Mouse (Mus musculus) hindbrain, embryonic 11.5 days (tissue): ENCODE data around the gene Mfn2. TPM values are rescaled to one million over a fixed set of nuclear protein-coding genes. Genes with fewer than 3 reads are reported as not detected.

Experiments
- ATAC-seq: fragments of 200-750 bp; cut with Nextera tagmentation; 2 replicates; pipeline ENCODE4 v1.8.0; 2017; ENCODE audit warnings: mild to moderate bottlenecking, moderate TSS enrichment, moderate library complexity; ENCODE audit not compliant: low FRiP score
- DNase-seq: peaks from one replicate; pipeline ENCODE4 v3.0.0-alpha.2; 2015; ENCODE audit warnings: low spot score
- H3K27ac ChIP-seq: fragments of 300-500 bp; sonication (generic); 2 replicates; pipeline ENCODE4 v1.5.1; 2014; ENCODE audit warnings: mild to moderate bottlenecking, low read depth, low read length
- H3K27me3 ChIP-seq: fragments of 300-500 bp; sonication (generic); 2 replicates; pipeline ENCODE4 v1.6.1; 2014; ENCODE audit warnings: mild to moderate bottlenecking, low read length, moderate library complexity, mixed read lengths; ENCODE audit not compliant: control insufficient read depth, insufficient read depth
- H3K36me3 ChIP-seq: fragments of 300-500 bp; sonication (generic); 2 replicates; pipeline ENCODE4 v1.6.1; 2014; ENCODE audit warnings: mild to moderate bottlenecking, low read length, moderate library complexity, mixed read lengths; ENCODE audit not compliant: control insufficient read depth, insufficient read depth
- H3K4me1 ChIP-seq: fragments of 300-500 bp; sonication (generic); replicated peaks from 2 replicates; pipeline ENCODE4 v1.6.1; 2014; ENCODE audit warnings: low read length, mixed read lengths; ENCODE audit not compliant: control insufficient read depth, insufficient read depth
- H3K4me2 ChIP-seq: fragments of 300-500 bp; sonication (generic); replicated peaks from 2 replicates; pipeline ENCODE4 v1.6.1; 2014; ENCODE audit warnings: mild to moderate bottlenecking, low read depth, low read length
- H3K4me3 ChIP-seq: fragments of 300-500 bp; sonication (generic); 2 replicates; pipeline ENCODE4 v1.5.1; 2014; ENCODE audit warnings: low read depth, low read length
- H3K9ac ChIP-seq: fragments of 300-500 bp; sonication (generic); 2 replicates; pipeline ENCODE4 v1.6.1; 2014; ENCODE audit warnings: low read depth, low read length
- H3K9me3 ChIP-seq: fragments of 300-500 bp; sonication (generic); 2 replicates; pipeline ENCODE4 v1.6.1; 2016; ENCODE audit warnings: low read length; ENCODE audit not compliant: control insufficient read depth
- WGBS: fragments of 180-500 bp; shearing (Covaris S2); extraction: QIAGEN DNeasy Blood & Tissue Kit; methylation state at CpG from one replicate; pipeline ENCODE4 v1.1.7; 2014; 5-methylcytosine and 5-hydroxymethylcytosine counted together
- polyA plus RNA-seq: library from polyadenylated mRNA; unstranded; fragments of >200 nt; fragmentation: Nextera tagmentation; extraction: Ambion mirVana; gene quantifications from 2 replicates; pipeline ENCODE4 v1.2.1, GENCODE M21; 2014

Gene Mfn2
- polyA plus RNA-seq: 33.2 and 39.0 TPM in 2 replicates

DNA sequence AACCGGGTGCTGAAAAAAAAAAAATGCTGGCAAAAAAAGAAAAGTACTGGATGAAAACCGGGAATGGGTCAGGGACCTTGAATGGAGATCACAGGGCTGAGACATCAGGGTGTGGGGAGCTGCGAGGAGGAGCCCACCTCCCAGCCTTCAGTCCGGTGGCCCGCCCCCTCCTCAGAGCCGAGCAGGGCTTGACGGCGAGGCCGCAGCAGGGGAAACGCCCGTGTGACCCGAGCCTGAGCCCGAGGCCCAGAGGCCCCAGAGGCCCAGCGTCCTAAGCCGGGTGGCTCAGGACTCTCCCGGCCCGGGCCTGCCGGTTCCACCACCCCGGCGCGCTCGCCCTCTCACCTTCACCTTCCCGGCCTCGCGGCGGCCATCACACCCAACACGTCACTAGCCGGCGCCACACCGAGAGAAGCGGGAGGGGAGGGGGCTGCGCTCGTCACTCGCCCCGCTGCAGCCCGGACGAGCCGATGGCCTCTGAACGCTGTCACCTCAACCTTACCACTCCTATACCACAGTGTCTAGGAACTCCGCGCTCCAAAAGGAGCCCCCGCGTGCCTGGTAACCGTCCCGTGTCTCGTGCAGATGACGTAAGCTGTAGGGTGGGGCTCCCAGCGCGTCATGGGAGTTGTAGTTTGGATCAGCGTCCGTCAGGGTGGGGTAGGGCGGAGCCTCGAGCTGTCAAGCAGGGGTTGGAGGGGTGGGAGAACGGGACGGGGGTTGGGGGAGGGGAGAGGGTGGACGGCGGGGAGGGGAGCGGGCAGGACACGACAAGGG is at the start of gene Mfn2:
Gene Mfn2 (minus strand): TSS at position 392 of the 777 bp plus-strand sequence.
- whole genome bisulfite sequencing: under 1% methylated on average over 52 of the region's 59 CpGs
- Histone ChIP-seq H3K27me3 (no peaks in the 10 kb centered on the region), H3K36me3 (0 out of 2 replicates have a peak, but pooled peaks cover 3% of the 10 kb centered on the region), H3K27ac (peak within 1 kb of the TSS; percentile 79), H3K4me1 (peaks cover 3% of the 10 kb centered on the region; the same call in 1 of the 2 replicates), H3K9me3 (no peaks in the 10 kb centered on the region), H3K9ac (peak within 1 kb of the TSS; percentile 89), H3K4me2 (peak within 1 kb of the TSS; percentile 60), H3K4me3 (peak within 1 kb of the TSS; percentile 81)
- ATAC-seq (peak; percentile 97), DNase-seq (peak; percentile 93)

DNA sequence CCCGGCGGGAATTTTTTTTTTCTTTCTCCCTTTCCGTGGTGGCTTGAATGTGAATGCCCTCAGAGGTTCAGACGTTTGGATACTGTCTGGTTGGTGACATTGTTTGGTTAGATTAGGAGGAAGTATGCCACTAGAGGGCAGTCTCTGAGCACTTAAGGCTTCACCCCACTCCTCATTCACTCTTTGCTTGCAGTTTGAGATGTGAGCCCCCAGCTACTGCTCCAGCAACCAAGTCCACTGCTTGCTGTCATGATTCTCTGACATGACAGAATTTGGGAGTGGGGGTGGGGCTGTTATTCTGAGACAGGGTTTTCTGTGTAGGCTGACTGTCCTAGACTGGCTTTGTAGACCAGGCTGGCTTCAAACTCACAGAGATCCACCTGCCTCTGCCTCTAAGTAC is 49.1 kb upstream of the Mfn2 start:
- Histone ChIP-seq H3K4me1 (no peaks in the 10 kb centered on the region), H3K36me3 (no peaks in the 10 kb centered on the region), H3K4me3 (no peak overlapping the region), H3K4me2 (no peak overlapping the region), H3K27ac (no peak overlapping the region), H3K27me3 (no peaks in the 10 kb centered on the region), H3K9me3 (no peaks in the 10 kb centered on the region), H3K9ac (no peak overlapping the region)
- 13% methylated on average over 4 of the region's 4 CpGs for WGBS
- ATAC-seq: peak; percentile 49; the same call in 1 of the 2 replicates
- peak; percentile 70 for DNase-seq

DNA sequence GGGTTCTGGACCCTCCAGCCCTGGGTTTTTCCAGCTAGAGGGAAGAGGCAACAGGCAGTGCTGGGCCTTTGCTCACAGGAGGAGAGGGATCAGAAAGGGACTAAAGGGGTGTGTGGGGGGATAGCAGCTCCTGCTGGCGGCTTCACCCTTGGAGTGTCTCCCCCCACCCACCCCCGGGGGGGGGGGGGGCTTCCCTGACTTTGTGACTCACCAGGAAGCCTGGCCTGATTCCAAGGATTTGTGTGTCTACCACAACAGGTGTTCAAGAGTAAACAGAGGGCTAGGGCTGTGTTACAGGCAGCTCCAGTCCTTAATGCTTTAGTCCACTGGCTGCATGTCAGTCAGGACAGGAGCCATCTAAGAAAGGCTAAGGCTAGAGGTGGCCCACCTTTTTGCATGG is 43.0 kb upstream of the Mfn2 start:
- Histone ChIP-seq H3K27me3 (no peaks in the 10 kb centered on the region), H3K36me3 (0 out of 2 replicates have a peak, but pooled peaks cover 4% of the 10 kb centered on the region), H3K9ac (no peak overlapping the region), H3K4me2 (no peak overlapping the region), H3K27ac (no peak overlapping the region), H3K9me3 (no peaks in the 10 kb centered on the region), H3K4me3 (no peak overlapping the region), H3K4me1 (no peaks in the 10 kb centered on the region)
- 75% methylated on average over 2 of the region's 2 CpGs for WGBS
- ATAC-seq (no peak), DNase-seq (no peak)

DNA sequence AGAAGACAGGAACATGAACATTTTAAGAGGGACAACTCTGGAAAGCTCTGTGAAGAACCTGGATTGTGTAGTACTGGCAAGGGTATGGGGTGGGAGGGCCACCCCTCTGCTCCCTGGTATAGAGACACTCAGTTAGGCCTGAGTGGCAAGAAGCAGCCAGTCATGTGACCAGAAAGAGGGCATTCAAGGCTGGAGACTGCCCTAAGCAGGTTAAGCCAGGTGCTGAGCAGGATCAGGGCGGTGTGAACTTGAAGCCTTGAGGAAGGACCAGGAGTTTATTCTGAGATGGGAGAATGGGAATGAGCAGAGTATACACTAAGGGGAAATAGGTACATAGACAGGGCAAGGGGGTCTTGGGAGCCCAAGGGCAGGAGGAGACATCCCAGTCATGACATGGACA is 38.5 kb upstream of the Mfn2 start:
- ATAC-seq: no peak
- Histone ChIP-seq H3K9ac (no peak overlapping the region), H3K27me3 (no peaks in the 10 kb centered on the region), H3K4me2 (no peak overlapping the region), H3K4me3 (no peak overlapping the region), H3K4me1 (peaks cover 6% of the 10 kb centered on the region), H3K27ac (no peak overlapping the region), H3K9me3 (no peaks in the 10 kb centered on the region), H3K36me3 (0 out of 2 replicates have a peak, but pooled peaks cover 4% of the 10 kb centered on the region)
- DNase-seq: no peak
- 100% methylated on average over 1 of the region's 1 CpGs for WGBS

DNA sequence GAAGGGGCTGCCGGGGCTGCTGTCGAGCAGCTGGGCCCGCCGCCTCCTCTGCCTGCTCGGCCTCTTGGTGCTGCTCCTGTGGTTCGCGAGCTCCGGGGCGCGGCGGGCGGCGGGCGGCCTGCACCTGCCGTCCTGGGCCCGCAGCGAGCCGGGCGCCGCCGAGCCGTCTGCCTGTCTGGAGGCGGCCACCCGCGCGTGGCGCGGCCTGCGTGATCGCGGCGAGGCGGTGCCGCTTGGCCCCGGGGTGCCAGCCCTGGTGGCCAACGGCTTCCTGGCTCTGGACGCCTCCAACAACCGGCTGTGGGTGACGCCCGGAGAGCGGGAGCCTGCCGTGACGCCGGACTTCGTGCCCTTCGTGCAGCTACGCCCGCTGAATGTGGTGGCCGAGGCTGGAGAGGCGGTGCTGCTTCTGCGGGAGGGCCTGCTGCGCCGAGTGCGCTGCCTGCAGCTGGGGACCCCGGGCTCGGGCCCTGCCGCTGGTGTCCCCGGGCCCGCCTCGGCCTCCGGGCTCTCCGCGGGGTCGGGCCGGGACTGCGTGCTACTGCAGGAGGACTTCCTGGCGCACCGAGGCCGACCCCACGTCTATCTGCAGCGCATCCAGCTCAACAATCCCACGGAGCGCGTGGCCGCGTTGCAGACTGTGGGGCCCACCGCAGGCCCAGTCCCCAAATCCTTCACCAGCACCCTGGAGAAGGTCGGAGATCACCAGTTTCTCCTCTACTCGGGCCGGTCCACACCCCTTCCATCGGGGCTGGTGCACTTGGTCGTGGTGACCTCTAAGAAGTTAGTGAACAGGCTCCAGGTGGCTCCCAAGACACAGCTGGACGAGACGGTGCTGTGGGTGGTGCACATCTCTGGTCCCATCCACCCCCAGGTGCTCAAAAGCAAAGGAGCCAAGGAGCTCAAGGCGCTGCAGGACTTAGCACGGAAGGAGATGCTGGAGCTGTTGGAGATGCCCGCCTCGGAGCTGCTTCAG is 36.8 kb upstream of the Mfn2 start:
- Histone ChIP-seq H3K4me1 (peaks cover 6% of the 10 kb centered on the region), H3K36me3 (0 out of 2 replicates have a peak, but pooled peaks cover 4% of the 10 kb centered on the region), H3K27ac (no peak overlapping the region), H3K4me2 (peak overlapping the region; percentile 100), H3K4me3 (peak overlapping the region; percentile 94), H3K9me3 (no peaks in the 10 kb centered on the region), H3K27me3 (no peaks in the 10 kb centered on the region), H3K9ac (peak overlapping the region; percentile 82)
- 9% methylated on average over 66 of the region's 88 CpGs for WGBS
- ATAC-seq (peak; percentile 67), DNase-seq (peak; percentile 36)

DNA sequence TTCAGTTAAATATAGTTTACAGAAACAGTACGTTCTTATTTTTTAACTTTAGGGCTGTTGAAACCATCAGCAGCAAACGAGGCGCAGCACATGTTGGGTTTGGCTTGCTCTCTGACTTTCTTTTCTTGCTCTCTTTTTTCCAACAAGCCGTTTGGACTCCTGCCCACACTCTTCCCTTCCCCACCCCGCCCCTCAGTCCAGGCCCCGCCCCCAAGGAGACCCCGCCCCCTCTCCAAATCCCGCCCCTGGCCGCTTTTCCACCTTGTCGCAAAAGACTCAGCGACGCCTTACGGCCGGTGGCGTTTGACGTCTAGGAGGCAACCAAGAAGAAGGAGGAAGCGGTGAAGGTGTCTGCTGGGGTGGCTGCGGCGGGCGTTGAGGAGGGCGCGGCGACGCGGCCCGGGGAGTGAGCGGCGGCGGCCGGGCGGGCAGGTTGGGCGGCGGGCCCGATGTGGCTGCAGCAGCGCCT is 36.1 kb upstream of the Mfn2 start, which contains the start of gene 2510039O18Rik:
Gene 2510039O18Rik (plus strand): TSS at position 320 of the 469 bp plus-strand sequence.
- Histone ChIP-seq H3K4me3 (peak within 1 kb of the TSS; percentile 94), H3K27ac (peak within 1 kb of the TSS; percentile 36; the same call in 1 of the 2 replicates), H3K36me3 (0 out of 2 replicates have a peak, but pooled peaks cover 4% of the 10 kb centered on the region), H3K4me1 (peaks cover 6% of the 10 kb centered on the region), H3K9me3 (no peaks in the 10 kb centered on the region), H3K9ac (peak within 1 kb of the TSS; percentile 82), H3K27me3 (no peaks in the 10 kb centered on the region), H3K4me2 (peak within 1 kb of the TSS; percentile 100)
- WGBS: 4% methylated on average over 22 of the region's 35 CpGs
- DNase-seq (peak; percentile 89), ATAC-seq (peak; percentile 68)

DNA sequence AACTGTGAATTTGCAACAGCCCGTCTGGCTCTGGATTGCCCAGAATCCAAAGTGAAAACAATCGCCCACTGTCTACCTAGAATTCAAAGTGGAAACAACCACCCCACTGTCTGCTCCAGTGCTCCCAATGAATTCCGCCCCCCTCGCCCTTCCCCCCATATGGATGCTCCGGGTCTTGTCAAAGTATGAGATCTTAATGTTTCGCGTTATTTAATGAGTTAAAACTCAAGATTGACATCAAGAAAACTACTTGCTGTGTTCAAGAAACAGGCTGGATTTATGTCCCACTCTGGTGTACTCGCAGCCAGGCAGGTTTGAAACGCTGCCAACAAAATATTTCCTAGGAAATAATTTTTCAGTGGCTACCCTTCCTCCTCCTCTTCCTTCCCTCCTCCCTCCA is 35.6 kb upstream of the Mfn2 start:
- Histone ChIP-seq H3K27ac (peak overlapping the region; percentile 36; the same call in 1 of the 2 replicates), H3K9me3 (no peaks in the 10 kb centered on the region), H3K9ac (no peak overlapping the region), H3K36me3 (0 out of 2 replicates have a peak, but pooled peaks cover 4% of the 10 kb centered on the region), H3K4me2 (no peak overlapping the region), H3K27me3 (no peaks in the 10 kb centered on the region), H3K4me3 (no peak overlapping the region), H3K4me1 (peaks cover 6% of the 10 kb centered on the region)
- WGBS: 67% methylated on average over 9 of the region's 9 CpGs
- ATAC-seq (peak; percentile 23; the same call in 1 of the 2 replicates), DNase-seq (peak; percentile 45)
